Mouse (Mus musculus) E14TG2a.4 (cell line): ENCODE data around the gene Grm4.

Source experiments
- H3K27me3 ChIP-seq: 2 replicates; pipeline ENCODE4 v1.6.1; 2014; ENCODE audit warnings: low read length, control low read depth; ENCODE audit not compliant: insufficient read depth
- H3K36me3 ChIP-seq: 2 replicates; pipeline ENCODE4 v1.6.1; 2014; ENCODE audit warnings: low read length, control low read depth; ENCODE audit not compliant: insufficient read depth
- H3K4me1 ChIP-seq: replicated peaks from 2 replicates; pipeline ENCODE4 v1.6.1; 2014; ENCODE audit warnings: low read depth, low read length, control low read depth
- H3K4me3 ChIP-seq: replicated peaks from 2 replicates; pipeline ENCODE4 v1.5.1; 2014; ENCODE audit warnings: mild to moderate bottlenecking, low read length
- H3K9me3 ChIP-seq: 2 replicates; pipeline ENCODE4 v1.6.1; 2014; ENCODE audit warnings: low read length, control low read depth
- CTCF ChIP-seq: conservative IDR thresholded peaks from 2 replicates; pipeline ENCODE4 v1.5.1; 2014; ENCODE audit warnings: low read length
- NANOG ChIP-seq: IDR thresholded peaks from 2 replicates; pipeline ENCODE4 v1.6.1; 2014; ENCODE audit warnings: borderline replicate concordance, low read length, mixed read lengths
- POU5F1 ChIP-seq: IDR thresholded peaks from 2 replicates; pipeline ENCODE4 v1.6.1; 2014; ENCODE audit warnings: low read length, borderline replicate concordance

Grm4 gene

GRCm38 (mm10) chr17:27499080-27499479, 22.1 kb downstream of the Grm4 start:
- Histone ChIP-seq H3K9me3 (no peaks in the 10 kb centered on the region), H3K4me1 (peaks cover 58% of the 10 kb centered on the region), H3K36me3 (no peaks in the 10 kb centered on the region), H3K27me3 (peaks cover 72% of the 10 kb centered on the region), H3K4me3 (0 out of 2 replicates have a peak overlapping the region, but pooled peaks have one; percentile 17)
- no peak for TF ChIP-seq NANOG
- no peak for TF ChIP-seq POU5F1
- TF ChIP-seq CTCF = no peak

- H3K36me3 ChIP-seq = no peaks in the 10 kb centered on the region
- H3K27me3 ChIP-seq = peaks cover 67% of the 10 kb centered on the region
- no peaks in the 10 kb centered on the region for H3K9me3 ChIP-seq
- H3K4me3 ChIP-seq = no peak overlapping the region
- H3K4me1 ChIP-seq = peaks cover 49% of the 10 kb centered on the region
- TF ChIP-seq POU5F1 (no peak), NANOG (no peak)
Measured at GRCm38 (mm10) chr17:27497798-27498197, 23.4 kb downstream of the Grm4 start.

GRCm38 (mm10) chr17:27495008-27495540, 26.1 kb downstream of the Grm4 start:
- no peak for TF ChIP-seq POU5F1
- TF ChIP-seq NANOG = no peak
- TF ChIP-seq CTCF = no peak
- no peaks in the 10 kb centered on the region for H3K36me3 ChIP-seq
- H3K9me3 ChIP-seq = no peaks in the 10 kb centered on the region
- H3K27me3 ChIP-seq = peaks cover 57% of the 10 kb centered on the region
- H3K4me1 ChIP-seq = peaks cover 28% of the 10 kb centered on the region
- H3K4me3 ChIP-seq = no peak overlapping the region

GRCm38 (mm10) chr17:27493969-27494368, 27.2 kb downstream of the Grm4 start:
- H3K4me1 ChIP-seq = peaks cover 29% of the 10 kb centered on the region
- TF ChIP-seq CTCF (no peak), NANOG (no peak), POU5F1 (no peak)
- no peaks in the 10 kb centered on the region for H3K36me3 ChIP-seq
- peaks cover 47% of the 10 kb centered on the region for H3K27me3 ChIP-seq
- no peaks in the 10 kb centered on the region for H3K9me3 ChIP-seq
- H3K4me3 ChIP-seq = no peak overlapping the region

GRCm38 (mm10) chr17:27493389-27493788, 27.8 kb downstream of the Grm4 start:
- Histone ChIP-seq H3K9me3 (no peaks in the 10 kb centered on the region), H3K4me3 (no peak overlapping the region), H3K36me3 (no peaks in the 10 kb centered on the region), H3K27me3 (peaks cover 41% of the 10 kb centered on the region), H3K4me1 (peaks cover 29% of the 10 kb centered on the region)
- TF ChIP-seq CTCF (no peak), POU5F1 (no peak), NANOG (no peak)

GRCm38 (mm10) chr17:27488173-27488823, 32.9 kb downstream of the Grm4 start:
- Histone ChIP-seq H3K4me3 (no peak overlapping the region), H3K9me3 (no peaks in the 10 kb centered on the region), H3K4me1 (peaks cover 33% of the 10 kb centered on the region), H3K36me3 (no peaks in the 10 kb centered on the region), H3K27me3 (peaks cover 25% of the 10 kb centered on the region)
- TF ChIP-seq NANOG (no peak), CTCF (no peak), POU5F1 (no peak)

- H3K36me3 ChIP-seq = no peaks in the 10 kb centered on the region
- no peaks in the 10 kb centered on the region for H3K9me3 ChIP-seq
- no peak for TF ChIP-seq NANOG
- TF ChIP-seq CTCF = no peak
- no peak for TF ChIP-seq POU5F1
- H3K4me1 ChIP-seq = peaks cover 41% of the 10 kb centered on the region
- H3K27me3 ChIP-seq = peaks cover 36% of the 10 kb centered on the region
- peak overlapping the region; percentile 60 for H3K4me3 ChIP-seq
Measured at GRCm38 (mm10) chr17:27485940-27486339, 35.3 kb downstream of the Grm4 start.

- Histone ChIP-seq H3K9me3 (no peaks in the 10 kb centered on the region), H3K4me3 (no peak overlapping the region), H3K36me3 (no peaks in the 10 kb centered on the region), H3K4me1 (peaks cover 38% of the 10 kb centered on the region), H3K27me3 (peaks cover 47% of the 10 kb centered on the region)
- TF ChIP-seq NANOG (no peak), POU5F1 (no peak), CTCF (no peak)
Measured at GRCm38 (mm10) chr17:27483571-27483970, 37.6 kb downstream of the Grm4 start.
